Mouse (Mus musculus) frontal cortex, postnatal 10 days (tissue): Measurements from ENCODE around the gene Akap10.
A peak's percentile ranks its signal among the peaks of the same experiment; 100 is the strongest.
"Not testable (repeated sequence)": the region's sequence is repeated elsewhere in the genome, so short reads cannot be mapped to it uniquely, and the experiment has no call there.

Experiments
- DNase-seq, 2 experiments: peaks; one replicate each; pipeline ENCODE4 v3.0.0; 2022; ENCODE audit warnings: low spot score in 2 of 2, mixed read lengths in 1 of 2

The Akap10 gene

GRCm38 (mm10) chr11:61930098-61930517 is at the start of gene Akap10:
Gene Akap10 (minus strand): TSS chr11:61930252.
- DNase-seq, result peak; percentile 93

- DNase-seq, result no peak
Measured at GRCm38 (mm10) chr11:61975783-61976182, 45.7 kb upstream of the Akap10 start.

- no peak for DNase-seq
Measured at GRCm38 (mm10) chr11:61974106-61974707, 44.2 kb upstream of the Akap10 start.

GRCm38 (mm10) chr11:61971441-61972221 is 41.6 kb upstream of the Akap10 start:
- no peak for DNase-seq

GRCm38 (mm10) chr11:61970901-61971300 is 40.8 kb upstream of the Akap10 start:
- no peak for DNase-seq

GRCm38 (mm10) chr11:61968875-61969274 is 38.8 kb upstream of the Akap10 start:
- DNase-seq, result no peak

GRCm38 (mm10) chr11:61967034-61967433 is 37.0 kb upstream of the Akap10 start:
- no peak for DNase-seq

GRCm38 (mm10) chr11:61964611-61965010 is 34.6 kb upstream of the Akap10 start:
- no peak for DNase-seq

GRCm38 (mm10) chr11:61963193-61963592 is 33.1 kb upstream of the Akap10 start:
- no peak for DNase-seq

- DNase-seq, result no peak
Measured at GRCm38 (mm10) chr11:61962684-61963083, 32.6 kb upstream of the Akap10 start.

GRCm38 (mm10) chr11:61960096-61960495 is 30.0 kb upstream of the Akap10 start:
- DNase-seq, result no peak

- not testable (repeated sequence) for DNase-seq
Measured at GRCm38 (mm10) chr11:61958706-61959105, 28.7 kb upstream of the Akap10 start.

GRCm38 (mm10) chr11:61957296-61957813 is 27.3 kb upstream of the Akap10 start:
- no peak for DNase-seq

GRCm38 (mm10) chr11:61956572-61957295 is 26.7 kb upstream of the Akap10 start, which contains the start of gene Specc1:
Gene Specc1 (plus strand): TSS chr11:61956763.
- peak; percentile 80 to 92 for DNase-seq

GRCm38 (mm10) chr11:61955951-61956350 is 25.9 kb upstream of the Akap10 start:
- DNase-seq, result no peak

GRCm38 (mm10) chr11:61955136-61955535 is 25.1 kb upstream of the Akap10 start:
- no peak for DNase-seq

GRCm38 (mm10) chr11:61950632-61951031 is 20.6 kb upstream of the Akap10 start:
- peak; percentile 26 to 78 for DNase-seq

- peak in 1 of 2 experiments; percentile 50 for DNase-seq
Measured at GRCm38 (mm10) chr11:61949315-61949714, 19.3 kb upstream of the Akap10 start.

- no peak for DNase-seq
Measured at GRCm38 (mm10) chr11:61946608-61947007, 16.6 kb upstream of the Akap10 start.

- DNase-seq, result no peak
Measured at GRCm38 (mm10) chr11:61944417-61944816, 14.4 kb upstream of the Akap10 start.

- DNase-seq, result no peak
Measured at GRCm38 (mm10) chr11:61942903-61943302, 12.9 kb upstream of the Akap10 start.

GRCm38 (mm10) chr11:61937761-61938160 is 7.7 kb upstream of the Akap10 start:
- DNase-seq, result no peak
